Mouse (Mus musculus) ES-E14 (cell line): Measurements from ENCODE around the gene Ttll12.

ENCODE experiments used
- CHD2 ChIP-seq: IDR thresholded peaks from 2 replicates; pipeline ENCODE4 v1.6.1; 2014; ENCODE audit warnings: mild to moderate bottlenecking, low read depth, low read length, inconsistent platforms
- HCFC1 ChIP-seq: IDR thresholded peaks from 2 replicates; pipeline ENCODE4 v1.6.1; 2012; ENCODE audit warnings: low read length, inconsistent platforms, borderline replicate concordance; ENCODE audit not compliant: insufficient read depth
- MAFK ChIP-seq: IDR thresholded peaks from 2 replicates; pipeline ENCODE4 v1.6.1; 2014; ENCODE audit warnings: mild to moderate bottlenecking, low read depth, low read length, inconsistent platforms; ENCODE audit not compliant: insufficient read depth
- ZNF384 ChIP-seq: IDR thresholded peaks from 2 replicates; pipeline ENCODE4 v1.6.1; 2012; ENCODE audit warnings: low read depth, low read length, inconsistent platforms

GRCm38 (mm10) chr15:83529765-83530164 lies 65.2 kb downstream of the Ttll12 start:
- no peak for TF ChIP-seq ZNF384
- TF ChIP-seq HCFC1: no peak
- TF ChIP-seq CHD2: no peak
- TF ChIP-seq MAFK: no peak
